Mouse (Mus musculus): ENCODE data around the gene Dnah10. TPM values are rescaled to one million over a fixed set of nuclear protein-coding genes. Genes with fewer than 3 reads are reported as not detected.

The Dnah10 gene
- 0.31 and 0.38 TPM in 2 replicates for polyA plus RNA-seq (2012; rRNA removed)

- H3K36me3 ChIP-seq (ENCODE audit: control insufficient read depth, insufficient read depth, low read length), result peaks cover 30% of the 10 kb centered on the region
Observed at GRCm38 (mm10) chr5:124724997-124725396, at the start of gene Dnah10. TSS of gene Dnah10 (plus strand) at chr5:124725085.

DNA sequence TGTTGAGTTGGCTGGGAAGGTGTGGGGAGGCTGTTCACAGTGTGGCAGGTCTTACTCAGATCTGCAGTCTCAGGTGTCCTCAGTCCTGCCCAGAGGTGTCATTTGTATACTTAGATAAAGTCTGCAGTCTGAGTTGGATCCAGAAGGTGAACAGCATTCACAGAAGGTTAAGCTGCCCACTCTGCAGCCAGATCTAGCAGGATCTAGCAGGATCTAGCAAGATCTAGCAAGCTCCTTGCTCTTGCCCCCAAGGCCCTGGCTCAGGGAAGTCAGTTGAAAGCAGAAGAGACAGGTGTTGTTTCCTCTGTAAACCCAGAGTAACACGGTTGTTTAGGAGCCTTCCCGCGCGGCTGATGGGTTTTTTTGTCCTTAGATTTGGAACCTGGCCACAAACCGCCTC, 11.1 kb upstream of the Dnah10 start:
- no peak overlapping the region for H3K4me3 ChIP-seq (ENCODE audit: control insufficient read depth, insufficient read depth, low read length)
- no peak for TF ChIP-seq CTCF (IDR thresholded peaks at IDR 0.05; ENCODE audit: borderline replicate concordance, control insufficient read depth, extremely low read depth, insufficient read depth, low read length, poor library complexity)
- TF ChIP-seq POLR2A (IDR thresholded peaks at IDR 0.05; ENCODE audit: control insufficient read depth, extremely low read depth, insufficient read depth, low read length, poor library complexity), result no peak
- no peaks in the 10 kb centered on the region for H3K4me1 ChIP-seq (replicated peaks; ENCODE audit: control insufficient read depth, insufficient read depth, low read length)
- no peak for DNase-seq
- WGBS, result 83% methylated on average over 5 of the region's 5 CpGs
- H3K27me3 ChIP-seq (ENCODE audit: control insufficient read depth, insufficient read depth, low read length), result no peaks in the 10 kb centered on the region
- H3K36me3 ChIP-seq (ENCODE audit: control insufficient read depth, insufficient read depth, low read length), result peaks cover 73% of the 10 kb centered on the region
- no peak overlapping the region for H3K27ac ChIP-seq (ENCODE audit: control insufficient read depth, insufficient read depth, low read length)

More at GRCm38 (mm10) chr5:124724997-124725396, at the start of gene Dnah10:
- Histone ChIP-seq H3K4me1 (replicated peaks; ENCODE audit: control insufficient read depth, insufficient read depth, low read length) (peaks cover 7% of the 10 kb centered on the region; the same call in 1 of the 2 replicates), H3K4me3 (ENCODE audit: control insufficient read depth, insufficient read depth, low read length) (no peak within 1 kb of the TSS), H3K27me3 (ENCODE audit: control insufficient read depth, insufficient read depth, low read length) (no peaks in the 10 kb centered on the region), H3K27ac (ENCODE audit: control insufficient read depth, insufficient read depth, low read length) (no peak within 1 kb of the TSS)
- WGBS, result 45% methylated on average over 29 of the region's 29 CpGs
- TF ChIP-seq CTCF (IDR thresholded peaks at IDR 0.05; ENCODE audit: borderline replicate concordance, control insufficient read depth, extremely low read depth, insufficient read depth, low read length, poor library complexity) (no peak), POLR2A (IDR thresholded peaks at IDR 0.05; ENCODE audit: control insufficient read depth, extremely low read depth, insufficient read depth, low read length, poor library complexity) (no peak)
- no peak for DNase-seq

DNA sequence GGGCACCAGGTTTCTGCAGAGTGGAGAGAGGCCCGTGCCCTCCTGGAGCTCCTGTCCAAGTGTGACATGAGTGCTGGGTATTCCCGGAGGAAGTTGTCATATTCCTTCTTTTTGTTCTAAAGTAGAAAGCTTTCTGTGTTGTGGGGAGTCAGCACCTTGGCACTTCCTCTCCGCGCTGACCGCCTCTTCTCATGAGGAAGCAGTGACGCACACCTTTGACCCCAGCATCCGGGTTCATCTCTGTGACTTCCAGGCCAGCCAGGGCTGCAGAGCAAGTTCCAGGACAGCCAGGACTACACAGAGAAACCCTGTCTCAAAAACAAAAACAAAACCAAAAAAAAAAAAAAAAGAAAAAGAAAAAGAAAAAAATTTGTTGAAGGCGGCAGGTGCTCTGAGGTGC, 9.8 kb upstream of the Dnah10 start:
- Histone ChIP-seq H3K27me3 (ENCODE audit: control insufficient read depth, insufficient read depth, low read length) (no peaks in the 10 kb centered on the region), H3K36me3 (ENCODE audit: control insufficient read depth, insufficient read depth, low read length) (peaks cover 87% of the 10 kb centered on the region), H3K4me3 (ENCODE audit: control insufficient read depth, insufficient read depth, low read length) (no peak overlapping the region), H3K4me1 (replicated peaks; ENCODE audit: control insufficient read depth, insufficient read depth, low read length) (no peaks in the 10 kb centered on the region), H3K27ac (ENCODE audit: control insufficient read depth, insufficient read depth, low read length) (no peak overlapping the region)
- no peak for DNase-seq
- no peak for TF ChIP-seq CTCF (IDR thresholded peaks at IDR 0.05; ENCODE audit: borderline replicate concordance, control insufficient read depth, extremely low read depth, insufficient read depth, low read length, poor library complexity)
- TF ChIP-seq POLR2A (IDR thresholded peaks at IDR 0.05; ENCODE audit: control insufficient read depth, extremely low read depth, insufficient read depth, low read length, poor library complexity), result no peak
- 90% methylated on average over 8 of the region's 8 CpGs for WGBS

DNA sequence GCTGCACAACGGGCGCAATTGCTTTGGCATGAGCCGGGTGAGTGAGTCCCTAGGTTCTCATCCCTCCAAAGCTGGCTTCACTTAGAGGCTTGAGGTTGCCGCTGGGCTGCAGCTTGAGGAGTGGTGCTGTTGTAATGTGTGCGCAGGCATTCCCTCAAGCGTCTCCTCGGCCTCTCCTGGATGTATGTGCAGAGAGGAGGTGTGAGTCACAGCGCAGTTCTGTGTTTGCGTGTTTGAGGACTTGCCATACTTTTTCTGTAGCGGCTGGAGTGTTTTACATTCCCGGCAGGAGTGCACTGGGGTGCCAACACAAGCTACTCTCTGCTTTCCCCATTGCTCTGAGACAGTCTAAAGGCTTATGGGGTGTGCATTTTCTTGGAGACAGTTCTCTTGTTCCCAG, 6.9 kb upstream of the Dnah10 start:
- H3K4me3 ChIP-seq (ENCODE audit: control insufficient read depth, insufficient read depth, low read length), result no peak overlapping the region
- no peaks in the 10 kb centered on the region for H3K27me3 ChIP-seq (ENCODE audit: control insufficient read depth, insufficient read depth, low read length)
- no peak for DNase-seq
- H3K36me3 ChIP-seq (ENCODE audit: control insufficient read depth, insufficient read depth, low read length), result peaks cover 87% of the 10 kb centered on the region
- no peaks in the 10 kb centered on the region for H3K4me1 ChIP-seq (replicated peaks; ENCODE audit: control insufficient read depth, insufficient read depth, low read length)
- no peak overlapping the region for H3K27ac ChIP-seq (ENCODE audit: control insufficient read depth, insufficient read depth, low read length)
- 98% methylated on average over 11 of the region's 11 CpGs for WGBS
- TF ChIP-seq POLR2A (IDR thresholded peaks at IDR 0.05; ENCODE audit: control insufficient read depth, extremely low read depth, insufficient read depth, low read length, poor library complexity) (no peak), CTCF (IDR thresholded peaks at IDR 0.05; ENCODE audit: borderline replicate concordance, control insufficient read depth, extremely low read depth, insufficient read depth, low read length, poor library complexity) (no peak)

GRCm38 (mm10) chr5:124718396-124718795, 6.5 kb upstream of the Dnah10 start:
- Histone ChIP-seq H3K4me1 (replicated peaks; ENCODE audit: control insufficient read depth, insufficient read depth, low read length) (no peaks in the 10 kb centered on the region), H3K36me3 (ENCODE audit: control insufficient read depth, insufficient read depth, low read length) (peaks cover 86% of the 10 kb centered on the region)
- TF ChIP-seq CTCF (IDR thresholded peaks at IDR 0.05; ENCODE audit: borderline replicate concordance, control insufficient read depth, extremely low read depth, insufficient read depth, low read length, poor library complexity) (no peak), POLR2A (IDR thresholded peaks at IDR 0.05; ENCODE audit: control insufficient read depth, extremely low read depth, insufficient read depth, low read length, poor library complexity) (no peak)

DNA sequence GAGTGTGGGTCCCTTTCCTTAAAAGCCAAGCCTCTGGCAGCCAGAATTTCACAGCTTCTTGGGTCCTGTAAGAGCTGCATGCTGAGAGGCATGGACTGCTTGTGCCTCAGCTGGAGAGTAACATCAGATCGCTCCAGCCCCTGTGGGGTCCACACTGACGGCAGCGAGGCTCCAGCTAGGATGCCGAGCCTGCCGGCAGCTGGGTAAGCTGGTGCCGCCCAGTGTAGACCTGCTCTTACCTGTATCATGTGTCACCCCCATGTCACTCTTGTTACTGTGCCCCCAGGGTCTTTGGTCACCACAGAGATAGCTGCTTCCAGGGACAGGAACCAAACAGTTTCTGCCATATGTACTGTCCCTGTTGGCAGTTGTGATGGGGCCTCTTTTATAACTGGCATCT, 1.8 kb upstream of the Dnah10 start:
- Histone ChIP-seq H3K4me1 (replicated peaks; ENCODE audit: control insufficient read depth, insufficient read depth, low read length) (0 out of 2 replicates have a peak, but pooled peaks cover 4% of the 10 kb centered on the region), H3K4me3 (ENCODE audit: control insufficient read depth, insufficient read depth, low read length) (no peak overlapping the region), H3K27me3 (ENCODE audit: control insufficient read depth, insufficient read depth, low read length) (no peaks in the 10 kb centered on the region), H3K27ac (ENCODE audit: control insufficient read depth, insufficient read depth, low read length) (no peak overlapping the region), H3K36me3 (ENCODE audit: control insufficient read depth, insufficient read depth, low read length) (peaks cover 49% of the 10 kb centered on the region)
- DNase-seq, result no peak
- TF ChIP-seq POLR2A (IDR thresholded peaks at IDR 0.05; ENCODE audit: control insufficient read depth, extremely low read depth, insufficient read depth, low read length, poor library complexity) (no peak), CTCF (IDR thresholded peaks at IDR 0.05; ENCODE audit: borderline replicate concordance, control insufficient read depth, extremely low read depth, insufficient read depth, low read length, poor library complexity) (no peak)
- 97% methylated on average over 6 of the region's 6 CpGs for WGBS

More at GRCm38 (mm10) chr5:124718396-124718795, 6.5 kb upstream of the Dnah10 start:
- Histone ChIP-seq H3K4me3 (ENCODE audit: control insufficient read depth, insufficient read depth, low read length) (no peak overlapping the region), H3K27me3 (ENCODE audit: control insufficient read depth, insufficient read depth, low read length) (no peaks in the 10 kb centered on the region), H3K27ac (ENCODE audit: control insufficient read depth, insufficient read depth, low read length) (no peak overlapping the region)
- no peak for DNase-seq
- WGBS, result 95% methylated on average over 7 of the region's 7 CpGs

Data from thymus, adult 2 months (tissue).